Mouse (Mus musculus): ENCODE measurements around the gene Ltbp4. TPM values are rescaled to one million over a fixed set of nuclear protein-coding genes. Genes with fewer than 3 reads are reported as not detected.

The Ltbp4 gene
- total and polyA plus RNA-seq, 3 experiments: 0.43 to 2.6 (median 1.5) TPM

- no peak overlapping the region for H3K4me3 ChIP-seq (replicated peaks in 1 of 3; ENCODE audit: low read depth in 2 of 3, low read length in 2 of 3, poor library complexity in 1 of 3)
- H3K4me2 ChIP-seq (ENCODE audit: insufficient read depth, low read depth, poor library complexity, severe bottlenecking): no peak overlapping the region
- peaks cover 1 to 28% of the 10 kb centered on the region in 2 experiments; a peak in 3 of 4 replicates for H3K4me1 ChIP-seq (ENCODE audit: control insufficient read depth in 1 of 2, insufficient read depth in 2 of 2)
- in situ Hi-C loops (cut with MboI; ENCODE audit: low pct_ligation_motif_present, low pct_unique_long_range_greater_than_20kb, low sequenced_read_pairs) (no loop called here), dilution Hi-C loops (cut with MboI; ENCODE audit: extremely low pct_ligation_motif_present, extremely low pct_unique_long_range_greater_than_20kb, low sequenced_read_pairs) (no loop called here)
- no peaks in the 10 kb centered on the region for H3K27me3 ChIP-seq (replicated peaks)
- TF ChIP-seq TBP (conservative IDR thresholded peaks at IDR 0.05; ENCODE audit: low read depth, low read length): no peak
- TF ChIP-seq ELF1 (IDR thresholded peaks at IDR 0.05; ENCODE audit: low read depth, low read length): no peak
- no peak for TF ChIP-seq MAX (IDR thresholded peaks at IDR 0.05; ENCODE audit: low read length)
- TF ChIP-seq IRF4 (IDR thresholded peaks at IDR 0.05; ENCODE audit: low read depth, low read length): no peak
- no peak for TF ChIP-seq ETS1 (conservative IDR thresholded peaks at IDR 0.05; ENCODE audit: low read depth, low read length)
- no peak for TF ChIP-seq SMC3 (IDR thresholded peaks at IDR 0.05; ENCODE audit: low read depth, low read length)
- TF ChIP-seq POLR2A (IDR thresholded peaks at IDR 0.05; ENCODE audit: low read depth, low read length): no peak
- TF ChIP-seq TCF12 (IDR thresholded peaks at IDR 0.05; ENCODE audit: low read depth, low read length): no peak
- H3K9ac ChIP-seq (ENCODE audit: insufficient read depth, low read depth): no peak overlapping the region
- no peaks in the 10 kb centered on the region for H3K79me2 ChIP-seq (replicated peaks; ENCODE audit: control insufficient read depth, extremely low read depth, insufficient read depth, poor library complexity, severe bottlenecking)
- no peaks in the 10 kb centered on the region for H3K9me3 ChIP-seq (replicated peaks; ENCODE audit: low read length)
- no peak overlapping the region for H3K27ac ChIP-seq (ENCODE audit: insufficient read depth, low read depth)
- DNase-seq (ENCODE audit: extremely low read depth): no peak
- H3K36me3 ChIP-seq (replicated peaks in 1 of 2; ENCODE audit: control insufficient read depth in 1 of 2, insufficient read depth in 1 of 2, low read length in 1 of 2): no peaks in the 10 kb centered on the region
Measured at GRCm38 (mm10) chr7:27384134-27384533, 46.6 kb upstream of the Ltbp4 start.

- dilution Hi-C loops (cut with MboI; ENCODE audit: extremely low pct_ligation_motif_present, extremely low pct_unique_long_range_greater_than_20kb, low sequenced_read_pairs): no loop called here
- Histone ChIP-seq H3K4me1 (ENCODE audit: control insufficient read depth in 1 of 2, insufficient read depth in 2 of 2) (peaks cover 0 to 27% of the 10 kb centered on the region in 2 experiments; a peak in 2 of 4 replicates), H3K9ac (ENCODE audit: insufficient read depth, low read depth) (no peak overlapping the region), H3K4me3 (replicated peaks in 1 of 3; ENCODE audit: low read depth in 2 of 3, low read length in 2 of 3, poor library complexity in 1 of 3) (no peak overlapping the region), H3K9me3 (replicated peaks; ENCODE audit: low read length) (no peaks in the 10 kb centered on the region), H3K36me3 (replicated peaks in 1 of 2; ENCODE audit: control insufficient read depth in 1 of 2, insufficient read depth in 1 of 2, low read length in 1 of 2) (no peaks in the 10 kb centered on the region), H3K27ac (ENCODE audit: insufficient read depth, low read depth) (no peak overlapping the region), H3K4me2 (ENCODE audit: insufficient read depth, low read depth, poor library complexity, severe bottlenecking) (no peak overlapping the region), H3K79me2 (replicated peaks; ENCODE audit: control insufficient read depth, extremely low read depth, insufficient read depth, poor library complexity, severe bottlenecking) (no peaks in the 10 kb centered on the region), H3K27me3 (replicated peaks) (no peaks in the 10 kb centered on the region)
- no peak for DNase-seq (ENCODE audit: extremely low read depth)
- in situ Hi-C loops (cut with MboI; ENCODE audit: low pct_ligation_motif_present, low pct_unique_long_range_greater_than_20kb, low sequenced_read_pairs): no loop called here
- TF ChIP-seq MEF2A (IDR thresholded peaks at IDR 0.05; ENCODE audit: borderline replicate concordance, low read depth, low read length) (no peak), ZMIZ1 (IDR thresholded peaks at IDR 0.05; ENCODE audit: low read depth, low read length) (no peak), ZNF384 (IDR thresholded peaks at IDR 0.05; ENCODE audit: low read depth, low read length) (peak; percentile 78), USF1 (IDR thresholded peaks at IDR 0.05; ENCODE audit: low read depth, low read length) (no peak), ZC3H11A (IDR thresholded peaks at IDR 0.05; ENCODE audit: low read depth, low read length) (no peak), EP300 (IDR thresholded peaks at IDR 0.05; ENCODE audit: low read length) (no peak), MAFK (IDR thresholded peaks at IDR 0.05; ENCODE audit: insufficient replicate concordance, low read length) (peak; percentile 79; the same call in 1 of the 2 replicates), KAT2A (IDR thresholded peaks at IDR 0.05; ENCODE audit: insufficient replicate concordance, low read length) (no peak)
Measured at GRCm38 (mm10) chr7:27383233-27383632, 45.7 kb upstream of the Ltbp4 start.
